Mouse (Mus musculus) layer of hippocampus, adult 2 months (tissue): ENCODE data around the gene Ets1. TPM values are rescaled to one million over a fixed set of nuclear protein-coding genes. Genes with fewer than 3 reads are reported as not detected.
A peak's percentile ranks its signal among the peaks of the same experiment; 100 is the strongest.

Experiments used
- DNase-seq, 2 experiments: peaks; one replicate each; pipeline ENCODE4 v3.0.0; 2022; ENCODE audit warnings: low spot score in 2 of 2
- H3K27ac ChIP-seq: fragments of 200-600 bp; 2 replicates; pipeline ENCODE4 v1.8.1; 2022
- H3K4me3 ChIP-seq: fragments of 200-600 bp; 2 replicates; pipeline ENCODE4 v1.8.1; 2022; ENCODE audit warnings: mild to moderate bottlenecking
- CTCF ChIP-seq: fragments of 200-600 bp; conservative IDR thresholded peaks from 2 replicates; pipeline ENCODE4 v1.8.1; 2022; ENCODE audit warnings: antibody characterized with exemption, mild to moderate bottlenecking, moderate library complexity
- total RNA-seq, 2 experiments: library from RNA; stranded (reverse); gene quantifications; 2 replicates each; pipeline ENCODE4 v1.2.3; 2021

The Ets1 gene
- total RNA-seq, 2 experiments from 2014 or later: 9.9 to 12.2 TPM

DNA sequence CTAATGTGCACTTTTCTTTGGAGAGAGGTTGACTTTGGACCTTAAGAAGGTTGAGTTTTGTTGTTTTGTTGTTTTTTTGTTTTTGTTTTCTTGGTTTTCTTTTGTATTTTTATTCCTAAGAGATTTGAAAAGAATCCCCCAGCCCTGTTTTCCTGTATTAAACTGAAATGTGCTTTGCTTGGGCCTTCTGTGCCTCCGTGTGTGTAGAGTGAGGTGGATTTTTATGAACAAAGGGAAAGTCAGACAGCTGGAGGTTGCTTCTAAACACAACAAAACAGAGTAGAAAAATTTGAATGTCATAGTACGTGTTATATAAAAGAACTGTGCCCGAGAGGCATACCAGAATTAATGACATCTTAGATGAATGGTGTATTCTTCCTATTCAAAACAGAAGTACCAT is 71.4 kb downstream of the Ets1 start:
- no peak overlapping the region for H3K27ac ChIP-seq
- no peak for TF ChIP-seq CTCF
- DNase-seq: no peak
- H3K4me3 ChIP-seq: no peak overlapping the region

DNA sequence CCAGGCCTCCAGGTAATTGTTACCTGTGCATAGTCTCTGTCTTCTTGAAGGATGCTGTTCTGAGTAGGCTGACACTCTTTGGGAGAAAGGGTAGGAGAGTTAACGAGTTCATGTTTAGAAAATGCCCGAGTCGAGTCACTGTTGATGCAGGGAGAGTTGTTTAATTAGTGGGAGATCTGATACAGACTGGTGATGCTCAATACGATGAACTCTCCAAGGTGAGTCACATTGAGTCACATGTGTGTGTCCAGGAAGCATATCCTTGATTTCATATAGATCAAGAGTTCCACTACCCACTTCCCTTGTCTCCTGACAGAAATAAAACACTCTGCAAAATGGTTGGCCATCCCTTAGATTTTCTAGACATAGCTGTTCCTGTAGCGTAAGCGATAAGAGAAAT is 72.5 kb downstream of the Ets1 start:
- no peak for DNase-seq
- TF ChIP-seq CTCF: no peak
- H3K4me3 ChIP-seq: no peak overlapping the region
- no peak overlapping the region for H3K27ac ChIP-seq

DNA sequence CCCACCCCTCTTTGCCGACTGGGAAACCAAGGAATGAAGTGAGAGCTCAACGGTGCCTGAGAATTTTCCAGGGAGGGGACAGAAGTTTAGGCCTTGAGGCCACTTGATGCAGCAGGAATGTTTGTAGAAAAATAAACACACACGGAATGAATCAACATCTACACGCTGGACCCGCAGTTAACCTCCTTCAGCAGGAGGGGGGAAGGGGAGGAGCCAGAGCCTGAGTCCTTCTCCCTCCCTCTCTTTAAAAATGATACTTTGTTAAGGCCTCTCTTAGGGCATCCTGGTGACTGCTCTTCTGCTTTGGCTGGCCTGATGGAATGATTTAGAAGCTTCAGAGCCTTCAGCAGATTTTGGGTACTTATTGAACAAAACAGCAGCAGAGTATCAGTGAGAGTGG is 73.3 kb downstream of the Ets1 start:
- H3K27ac ChIP-seq: no peak overlapping the region
- no peak for DNase-seq
- no peak for TF ChIP-seq CTCF
- no peak overlapping the region for H3K4me3 ChIP-seq

DNA sequence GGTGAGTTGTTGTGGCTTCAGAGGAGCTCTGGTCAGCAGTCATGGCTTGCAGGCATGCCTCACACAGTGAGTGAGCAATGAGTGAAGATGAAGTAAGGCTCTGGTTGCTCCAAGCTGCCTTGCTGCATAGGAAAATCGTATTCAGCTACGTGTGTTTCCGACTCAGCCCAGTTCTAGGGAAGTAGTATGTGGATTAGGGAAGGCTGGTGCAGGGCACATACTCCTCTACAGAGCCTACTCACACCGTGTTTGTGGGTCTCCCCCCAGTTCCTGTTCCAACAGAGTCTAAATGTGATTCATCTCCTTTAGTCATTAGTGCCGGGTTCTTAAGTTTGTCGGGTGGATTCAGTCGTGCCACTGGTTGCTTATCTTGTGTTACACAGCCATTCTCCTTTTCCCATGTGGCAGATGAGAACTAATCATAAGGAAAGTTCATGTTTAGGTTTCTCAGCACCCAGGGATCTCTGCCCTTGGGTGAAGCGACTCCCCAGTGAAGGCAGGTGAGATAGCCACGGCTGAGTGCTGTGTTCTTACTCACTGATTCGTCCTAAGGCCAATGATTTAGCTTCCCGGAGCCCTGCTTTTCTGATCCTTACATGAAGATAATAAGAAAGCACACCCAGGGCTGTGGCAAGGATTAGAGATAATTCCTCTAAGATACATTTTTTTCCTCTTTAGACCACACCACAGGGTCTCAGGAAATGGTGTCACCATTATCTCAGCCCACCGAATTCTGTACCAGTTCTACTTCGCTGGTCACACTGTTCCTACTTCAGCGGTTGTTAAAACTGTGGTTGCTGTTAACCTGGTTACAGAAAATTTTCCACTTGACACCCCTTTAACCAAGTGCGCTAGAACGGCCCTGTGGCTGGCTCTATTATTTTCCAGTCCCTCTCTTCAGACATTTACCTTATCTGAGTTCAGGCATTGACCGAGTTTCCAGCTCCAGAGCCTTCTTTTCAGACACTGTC is 74.0 kb downstream of the Ets1 start:
- Histone ChIP-seq H3K27ac (no peak overlapping the region), H3K4me3 (no peak overlapping the region)
- no peak for TF ChIP-seq CTCF
- no peak for DNase-seq

DNA sequence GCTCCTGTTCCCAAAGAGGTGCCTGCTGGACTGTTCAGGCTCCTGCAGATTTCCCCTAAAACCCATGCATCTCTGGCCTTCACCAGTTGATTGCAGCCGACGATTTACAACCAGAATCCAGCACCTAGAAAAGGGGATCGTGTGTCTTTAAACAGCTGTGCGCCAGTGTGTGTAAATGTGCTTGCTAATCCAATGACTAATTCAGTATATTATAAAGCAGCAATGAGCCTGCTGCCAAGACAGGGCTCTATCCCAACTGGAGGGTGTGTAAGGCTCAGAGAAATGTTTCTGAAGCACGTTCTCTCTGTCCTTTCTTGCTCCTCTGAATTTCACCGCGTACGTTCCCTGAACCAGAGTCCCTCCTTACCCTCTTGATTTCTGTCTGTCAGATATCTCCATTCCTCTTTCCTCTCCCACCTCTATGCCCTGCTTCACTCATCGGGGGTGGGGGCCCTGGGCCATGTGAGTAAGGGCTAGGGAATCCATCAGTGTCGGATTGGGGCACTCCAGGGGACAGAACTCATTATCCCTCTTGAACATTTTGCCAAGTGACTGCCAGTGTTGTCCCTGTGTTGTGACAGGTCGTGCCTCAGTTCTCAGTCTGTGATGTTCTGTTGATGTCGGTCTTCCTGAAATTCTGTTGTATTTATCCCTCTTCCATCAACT is 75.1 kb downstream of the Ets1 start:
- Histone ChIP-seq H3K27ac (no peak overlapping the region), H3K4me3 (no peak overlapping the region)
- no peak for DNase-seq
- no peak for TF ChIP-seq CTCF

DNA sequence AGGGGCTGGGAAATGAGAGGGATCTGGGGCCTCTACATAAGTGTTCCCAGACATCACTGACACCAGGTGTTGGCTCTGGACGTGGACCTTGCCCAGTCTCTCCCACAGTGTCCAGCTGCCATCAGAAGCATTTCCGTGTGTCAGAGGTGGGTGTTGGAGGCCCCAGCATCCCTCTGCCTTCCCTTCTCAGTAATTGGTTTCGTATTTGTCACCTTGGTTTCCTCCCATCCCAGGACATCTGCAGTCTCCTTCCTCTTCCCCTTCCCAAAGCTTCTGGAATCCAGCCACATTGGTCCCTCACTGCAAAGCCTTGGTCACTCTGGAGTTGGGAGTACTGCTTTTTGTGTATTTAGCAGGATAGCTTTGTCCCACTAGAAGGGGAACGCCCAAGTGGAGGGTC is 75.7 kb downstream of the Ets1 start:
- H3K27ac ChIP-seq: no peak overlapping the region
- TF ChIP-seq CTCF: no peak
- no peak for DNase-seq
- no peak overlapping the region for H3K4me3 ChIP-seq

DNA sequence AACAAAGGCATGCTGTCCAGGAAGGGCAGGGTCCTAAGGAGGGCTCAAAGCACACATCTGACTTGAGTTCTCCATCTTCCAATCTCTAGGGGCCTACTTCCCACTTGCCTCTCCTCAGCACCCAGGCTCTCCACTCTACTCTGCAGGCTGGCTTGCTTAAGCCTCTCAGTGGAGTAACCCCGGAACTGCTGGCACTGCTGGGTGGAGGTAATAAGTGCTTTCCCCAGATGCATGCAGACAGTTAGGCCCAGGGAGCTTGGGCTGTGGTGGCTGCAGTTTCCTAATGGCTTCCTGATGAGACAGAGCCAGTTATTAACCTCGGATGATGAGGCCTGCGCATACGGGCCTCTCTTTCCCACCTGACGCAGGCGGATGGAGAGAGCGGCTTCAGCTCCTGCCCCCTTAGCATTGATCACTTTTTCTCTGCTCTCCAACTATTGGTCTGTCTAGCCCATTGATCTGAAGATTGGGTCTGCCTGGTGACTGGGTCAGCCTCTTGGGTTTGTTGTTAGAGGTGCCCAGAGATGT is 76.4 kb downstream of the Ets1 start:
- Histone ChIP-seq H3K27ac (no peak overlapping the region), H3K4me3 (no peak overlapping the region)
- DNase-seq: no peak
- no peak for TF ChIP-seq CTCF

DNA sequence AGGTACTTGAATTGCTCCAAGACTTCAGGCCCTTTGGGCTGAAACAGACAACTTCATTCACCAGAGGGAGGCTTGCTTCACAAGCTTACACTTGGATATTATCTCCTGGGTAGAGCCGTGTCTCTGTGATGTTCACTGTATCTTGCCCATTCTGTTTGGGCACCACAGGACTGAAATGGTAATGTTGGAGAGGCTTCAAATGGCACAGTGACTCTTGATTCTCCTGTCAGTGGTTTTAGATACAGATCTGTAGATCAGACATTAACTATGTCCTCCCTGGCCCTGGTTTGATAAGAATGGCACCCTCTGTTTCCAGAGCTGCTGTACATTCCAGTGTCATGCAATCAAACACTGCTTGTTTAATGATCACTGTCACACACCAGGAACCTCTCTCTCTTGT is 77.1 kb downstream of the Ets1 start:
- no peak overlapping the region for H3K27ac ChIP-seq
- no peak overlapping the region for H3K4me3 ChIP-seq
- no peak for DNase-seq
- no peak for TF ChIP-seq CTCF

DNA sequence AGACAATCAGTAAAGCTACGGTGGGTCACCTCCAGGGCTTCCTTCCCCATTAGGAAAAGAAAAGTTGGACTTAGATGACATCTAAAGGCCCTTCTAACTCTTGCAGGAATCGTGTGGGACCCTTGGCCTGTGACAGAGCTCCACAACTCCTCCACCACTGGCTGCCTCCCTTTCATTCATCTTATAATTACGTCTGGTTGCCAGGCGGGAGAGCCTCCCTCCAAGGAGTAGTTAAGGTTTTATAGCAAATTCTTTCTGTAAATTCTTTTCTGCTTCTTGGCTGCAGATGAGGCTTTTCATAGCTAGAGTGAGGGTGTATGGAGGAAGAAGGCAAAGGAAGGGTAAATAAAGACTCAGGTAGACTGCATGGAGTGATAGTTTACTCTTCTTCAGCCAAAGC is 77.8 kb downstream of the Ets1 start:
- Histone ChIP-seq H3K27ac (no peak overlapping the region), H3K4me3 (no peak overlapping the region)
- no peak for DNase-seq
- TF ChIP-seq CTCF: no peak

DNA sequence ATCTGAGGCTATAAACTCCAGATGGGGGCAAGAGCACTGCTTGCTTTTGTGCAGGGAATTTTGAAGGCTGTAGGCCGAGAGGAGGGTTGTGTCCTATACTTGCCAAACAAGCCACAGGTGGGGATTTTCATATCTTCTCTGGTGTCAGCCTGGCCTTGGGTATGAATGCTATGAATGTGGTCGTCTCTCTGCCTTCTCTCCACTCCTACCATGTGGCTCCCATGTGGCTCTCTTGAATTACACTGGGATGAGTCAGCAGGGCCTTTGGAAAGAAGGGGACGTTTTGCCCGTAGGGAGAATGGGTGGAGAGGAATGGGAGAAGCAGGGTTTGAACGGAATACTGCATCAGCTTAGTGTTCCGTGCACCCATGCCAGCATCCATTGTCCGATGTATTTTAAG is 78.5 kb downstream of the Ets1 start:
- no peak for DNase-seq
- Histone ChIP-seq H3K27ac (no peak overlapping the region), H3K4me3 (no peak overlapping the region)
- TF ChIP-seq CTCF: no peak

DNA sequence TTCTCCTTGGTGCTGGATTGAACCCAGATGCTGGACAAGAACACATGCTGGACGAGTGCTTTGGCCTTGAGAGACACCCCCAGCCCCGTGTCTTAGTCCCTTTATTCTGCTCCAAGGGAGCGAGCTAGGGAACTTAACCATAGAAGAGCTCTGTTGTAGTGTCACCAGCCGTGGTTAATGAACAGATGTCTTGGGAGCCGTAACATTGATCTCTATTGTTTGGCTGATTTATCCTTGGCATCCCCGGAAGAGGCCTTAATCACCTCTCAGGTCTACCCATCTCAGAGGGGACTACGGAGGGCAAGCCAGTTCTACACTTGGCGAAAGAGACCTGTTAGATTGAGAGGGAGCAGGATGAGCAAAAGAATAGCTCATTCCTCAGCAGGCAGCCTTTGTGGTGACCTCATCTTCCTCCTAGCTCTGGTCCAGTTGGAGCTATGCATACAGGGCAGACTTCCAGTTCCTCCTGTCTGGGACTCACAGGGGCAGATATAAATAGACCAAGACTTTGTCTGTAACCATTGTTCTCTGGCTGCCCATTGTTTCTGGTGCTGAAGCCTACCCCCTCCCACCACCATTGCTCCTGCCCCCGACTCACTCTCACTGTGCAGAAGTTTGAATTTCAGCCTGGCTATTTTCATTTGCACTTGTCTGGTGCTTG is 79.9 kb downstream of the Ets1 start:
- Histone ChIP-seq H3K4me3 (no peak overlapping the region), H3K27ac (peak overlapping the region; percentile 64; the same call in 1 of the 2 replicates)
- TF ChIP-seq CTCF: no peak

DNA sequence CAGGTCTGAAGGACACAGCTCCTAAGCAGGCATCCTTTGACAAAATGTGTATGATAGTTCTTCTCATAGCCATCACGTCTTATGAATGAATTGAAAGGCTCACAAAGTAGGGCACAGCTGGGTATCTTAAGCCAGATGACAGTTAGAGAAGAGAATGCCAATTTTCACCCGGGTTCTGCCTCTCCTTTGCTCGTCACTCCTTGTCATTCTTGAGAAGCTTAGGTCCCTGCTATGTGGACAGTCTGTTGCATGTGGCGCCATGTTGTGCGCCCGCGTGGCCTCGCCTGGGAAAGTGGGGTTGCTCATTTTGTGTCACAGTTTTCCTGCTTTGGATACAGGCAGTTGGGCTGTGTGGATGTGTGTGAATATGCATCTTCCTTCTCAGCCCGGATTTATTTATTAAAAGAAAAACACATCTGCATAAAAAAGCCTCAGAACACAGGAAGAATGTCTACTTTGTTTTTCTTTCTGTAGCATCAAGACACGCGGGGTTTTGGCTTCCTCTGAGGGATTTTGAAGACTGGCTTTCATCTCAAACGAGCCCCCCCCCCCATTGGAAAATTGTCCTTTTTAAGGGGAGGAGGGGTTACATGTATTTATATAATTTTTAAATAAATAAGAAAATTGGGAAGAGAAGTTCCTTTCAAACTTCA is 81.4 kb downstream of the Ets1 start:
- no peak for TF ChIP-seq CTCF
- DNase-seq: no peak
- H3K4me3 ChIP-seq: no peak overlapping the region
- peak overlapping the region; percentile 64 for H3K27ac ChIP-seq

More for the DNA sequence above, 79.9 kb downstream of the Ets1 start:
- no peak for DNase-seq
